8 mouse cellular contexts compared by ENCODE assay signal in the genomic region with DNA sequence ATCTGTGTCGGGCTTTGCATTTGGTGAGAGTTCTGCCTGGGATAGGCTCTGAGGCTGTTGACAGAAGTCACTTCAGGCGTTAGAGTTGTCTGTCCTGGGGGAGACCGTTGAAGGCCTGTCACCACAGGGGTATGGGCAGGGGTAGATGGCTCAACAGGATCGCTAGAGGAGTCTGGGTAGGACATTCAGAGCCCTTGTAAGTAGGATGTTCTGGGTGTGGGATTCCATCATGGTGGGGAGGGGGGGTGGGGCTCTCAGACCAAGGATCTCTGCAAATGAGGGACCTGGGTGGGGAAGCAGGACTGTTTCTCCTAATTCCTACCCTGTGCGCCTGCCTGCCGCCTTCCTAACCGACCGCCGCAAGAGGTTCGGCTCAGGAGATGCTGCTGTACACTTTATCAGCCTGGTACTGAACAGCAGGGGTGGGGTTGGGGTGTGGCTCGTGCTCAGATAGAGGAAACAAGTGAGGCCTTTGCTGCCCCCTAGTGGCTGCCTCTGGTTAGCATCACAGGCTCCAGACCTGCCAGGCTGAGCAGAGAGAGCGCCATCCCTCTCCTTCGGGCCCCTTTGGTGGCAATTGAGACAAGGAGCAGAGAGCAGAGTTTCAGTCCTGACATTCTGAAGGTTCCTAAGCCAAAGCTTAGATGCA. TPM values are rescaled to one million over a fixed set of nuclear protein-coding genes. Genes with fewer than 3 reads are reported as not detected.
DNase-seq lines count a peak whose midpoint lies in the region; ATAC-seq and TF ChIP-seq lines count a peak whose summit lies in the region.

No protein-coding gene starts in this region.

- no peak overlapping the region for H3K9ac ChIP-seq in ES-E14 (ENCODE audit: insufficient read depth, low read depth, low read length, poor library complexity, severe bottlenecking)
- no peak overlapping the region for H3K9ac ChIP-seq in lung, embryonic 14.5 days

- in situ Hi-C loops in ES-E14 (cut with MboI; ENCODE audit: low sequenced_read_pairs in 2 of 2, unreplicated experiment in 2 of 2): no loop called here

- ATAC-seq in hematopoietic stem cell, adult 5-6 weeks (replicated peaks in 1 of 2; ENCODE audit: insufficient read depth in 1 of 2, low FRiP score in 2 of 2, low TSS enrichment in 1 of 2, low read depth in 1 of 2, poor library complexity in 2 of 2, severe bottlenecking in 2 of 2): peak; percentile 89 to 91
- ATAC-seq in lung, embryonic 14.5 days (ENCODE audit: insufficient read depth): peak; percentile 83

- H3K27ac ChIP-seq in ES-E14 (ENCODE audit: insufficient read depth, low read depth, low read length, poor library complexity, severe bottlenecking): no peak overlapping the region
- peak overlapping the region; percentile 58; the same call in 1 of the 2 replicates for H3K27ac ChIP-seq in lung, embryonic 14.5 days (ENCODE audit: low read depth)
- no peak overlapping the region for H3K27ac ChIP-seq in olfactory bulb, adult 2 months (ENCODE audit: insufficient read depth, low read depth, low read length)

- DNase-seq in ES-E14 (ENCODE audit: low read depth, low spot score): peak; percentile 95
- peak; percentile 93 for DNase-seq in cerebellum, adult 18-20 months
- DNase-seq in forelimb bud, embryonic 11.5 days (ENCODE audit: low read depth, low spot score): peak; percentile 90
- DNase-seq in layer of hippocampus, adult 8-10 months (ENCODE audit: low spot score in 2 of 2): peak; percentile 83 to 93
- peak; percentile 96 for DNase-seq in lung, embryonic 14.5 days
- peak; percentile 70 to 73 for DNase-seq in thymus, adult 18-20 months

- peak overlapping the region; percentile 45 for H3K4me2 ChIP-seq in lung, embryonic 14.5 days

- H3K27me3 ChIP-seq in lung, embryonic 14.5 days (ENCODE audit: insufficient read depth, low read length): no peaks in the 10 kb centered on the region

- TF ChIP-seq CTCF in lung, embryonic 14.5 days (IDR thresholded peaks at IDR 0.05; ENCODE audit: low read depth): peak; percentile 97
- peak; percentile 92 for TF ChIP-seq CTCF in olfactory bulb, adult 2 months (IDR thresholded peaks at IDR 0.05; ENCODE audit: insufficient read depth, low read depth, low read length)

- H3K36me3 ChIP-seq in ES-E14 (ENCODE audit: control insufficient read depth, insufficient read depth, low read length, poor library complexity, severe bottlenecking): no peaks in the 10 kb centered on the region
- peaks cover 37% of the 10 kb centered on the region for H3K36me3 ChIP-seq in lung, embryonic 14.5 days (ENCODE audit: insufficient read depth)

- no peak for TF ChIP-seq POLR2A in olfactory bulb, adult 2 months (IDR thresholded peaks at IDR 0.05; ENCODE audit: insufficient read depth, low read depth, low read length)

- peaks cover 2 to 23% of the 10 kb centered on the region in 2 experiments; a peak in 2 of 4 replicates for H3K4me1 ChIP-seq in ES-E14 (ENCODE audit: control insufficient read depth in 2 of 2, insufficient read depth in 2 of 2, low read length in 2 of 2, poor library complexity in 1 of 2)
- peaks cover 8% of the 10 kb centered on the region for H3K4me1 ChIP-seq in lung, embryonic 14.5 days (ENCODE audit: insufficient read depth)
- peaks cover 13% of the 10 kb centered on the region; the same call in 1 of the 2 replicates for H3K4me1 ChIP-seq in olfactory bulb, adult 2 months (ENCODE audit: control insufficient read depth, insufficient read depth, low read length)

- H3K4me3 ChIP-seq in ES-E14 (ENCODE audit: insufficient read depth in 1 of 2, low read depth in 1 of 2, low read length in 2 of 2, poor library complexity in 1 of 2, severe bottlenecking in 1 of 2): no peak overlapping the region
- H3K4me3 ChIP-seq in lung, embryonic 14.5 days (ENCODE audit: low read depth, low read length): no peak overlapping the region
- H3K4me3 ChIP-seq in olfactory bulb, adult 2 months (ENCODE audit: insufficient read depth, low read depth, low read length): no peak overlapping the region

- WGBS in lung, embryonic 14.5 days: 8% methylated on average over 13 of the region's 13 CpGs
- WGBS in olfactory bulb, adult 2 months: 21% methylated on average over 13 of the region's 13 CpGs

- no peaks in the 10 kb centered on the region for H3K9me3 ChIP-seq in ES-E14 (ENCODE audit: control insufficient read depth, insufficient read depth, low read depth, low read length)
- no peaks in the 10 kb centered on the region for H3K9me3 ChIP-seq in lung, embryonic 14.5 days (ENCODE audit: low read depth, low read length)

TF ChIP-seq in ES-E14, 5 proteins besides CTCF, POLR2A, EP300 and RAD21:
- TF ChIP-seq ZNF384 (IDR thresholded peaks at IDR 0.05; ENCODE audit: low read depth, low read length): no peak
- TF ChIP-seq MAFK (IDR thresholded peaks at IDR 0.05; ENCODE audit: insufficient read depth, low read depth, low read length): no peak
- TF ChIP-seq CHD2 (IDR thresholded peaks at IDR 0.05; ENCODE audit: low read depth, low read length): no peak
- TF ChIP-seq ZC3H11A (IDR thresholded peaks at IDR 0.05; ENCODE audit: borderline replicate concordance, low read depth, low read length): no peak
- TF ChIP-seq HCFC1 (IDR thresholded peaks at IDR 0.05; ENCODE audit: borderline replicate concordance, insufficient read depth, low read length): no peak

RNA-seq across cellular contexts. Expression of a gene that starts 3.7 kb away (rescaled TPM):
- total RNA-seq in ES-E14 (2012; rRNA removed): 4.2 TPM in 1 of 2 replicates, not detected in the other
- not detected in 2 replicates for total RNA-seq in hematopoietic stem cell, adult 5-6 weeks (2017)
- not detected for total RNA-seq in layer of hippocampus, adult 8-10 months (2022)
- 0.34 TPM in 1 of 2 replicates, not detected in the other for polyA plus RNA-seq in lung, embryonic 14.5 days (2014; fragmentation: Nextera tagmentation; extraction: Ambion mirVana)
- polyA plus RNA-seq in olfactory bulb, adult 2 months (2012; ENCODE audit: insufficient read depth, insufficient read length, low replicate concordance, missing spikeins): not detected in 2 replicates

RNA-seq across cellular contexts. Expression of a gene that starts 9.2 kb away (rescaled TPM):
- 4.7 and 8.3 TPM in 2 replicates for total RNA-seq in ES-E14 (2012; rRNA removed)
- not detected in 2 replicates for total RNA-seq in hematopoietic stem cell, adult 5-6 weeks (2017)
- 10 to 100 TPM; 14.5 to 18.7 (median 16.2) TPM for total RNA-seq in layer of hippocampus, adult 8-10 months (2022)
- 93.2 and 101 TPM in 2 replicates for polyA plus RNA-seq in lung, embryonic 14.5 days (2014; fragmentation: Nextera tagmentation; extraction: Ambion mirVana)
- polyA plus RNA-seq in olfactory bulb, adult 2 months (2012; ENCODE audit: insufficient read depth, insufficient read length, low replicate concordance, missing spikeins): not detected in 2 replicates

RNA-seq across cellular contexts. Expression of a gene that starts 25.4 kb away (rescaled TPM):
- total RNA-seq in ES-E14 (2012; rRNA removed): 18.4 and 23.3 TPM in 2 replicates
- 11.9 and 12.3 TPM in 2 replicates for total RNA-seq in hematopoietic stem cell, adult 5-6 weeks (2017)
- 10 to 100 TPM; 59.2 to 63.9 (median 62.6) TPM for total RNA-seq in layer of hippocampus, adult 8-10 months (2022)
- polyA plus RNA-seq in lung, embryonic 14.5 days (2014; fragmentation: Nextera tagmentation; extraction: Ambion mirVana): 50.9 and 57.0 TPM in 2 replicates
- not detected in 2 replicates for polyA plus RNA-seq in olfactory bulb, adult 2 months (2012; ENCODE audit: insufficient read depth, insufficient read length, low replicate concordance, missing spikeins)

RNA-seq across cellular contexts. Expression of a gene that starts 47.8 kb away (rescaled TPM):
- 0.11 TPM in 1 of 2 replicates, not detected in the other for total RNA-seq in ES-E14 (2012; rRNA removed)
- 1.7 TPM in 1 of 2 replicates, not detected in the other for total RNA-seq in hematopoietic stem cell, adult 5-6 weeks (2017)
- total RNA-seq in layer of hippocampus, adult 8-10 months (2022): 1 to 10 TPM in 1 of 4 experiments, under 1 TPM in 2, not detected in 1; 0.34 to 1.2 (median 0.38) TPM
- polyA plus RNA-seq in lung, embryonic 14.5 days (2014; fragmentation: Nextera tagmentation; extraction: Ambion mirVana): 0.18 and 0.70 TPM in 2 replicates
- not detected in 2 replicates for polyA plus RNA-seq in olfactory bulb, adult 2 months (2012; ENCODE audit: insufficient read depth, insufficient read length, low replicate concordance, missing spikeins)

RNA-seq across cellular contexts. Expression of a gene that starts 47.9 kb away (rescaled TPM):
- 10.5 and 17.3 TPM in 2 replicates for total RNA-seq in ES-E14 (2012; rRNA removed)
- 19.9 and 27.4 TPM in 2 replicates for total RNA-seq in hematopoietic stem cell, adult 5-6 weeks (2017)
- 10 to 100 TPM; 28.9 to 33.0 (median 31.8) TPM for total RNA-seq in layer of hippocampus, adult 8-10 months (2022)
- 43.5 and 43.9 TPM in 2 replicates for polyA plus RNA-seq in lung, embryonic 14.5 days (2014; fragmentation: Nextera tagmentation; extraction: Ambion mirVana)
- polyA plus RNA-seq in olfactory bulb, adult 2 months (2012; ENCODE audit: insufficient read depth, insufficient read length, low replicate concordance, missing spikeins): not detected in 2 replicates
